Mouse (Mus musculus): ENCODE results near the gene Otol1. TPM values are rescaled to one million over a fixed set of nuclear protein-coding genes. Genes with fewer than 3 reads are reported as not detected.

Gene Otol1
- total and polyA plus RNA-seq, 3 experiments, result 0.08 TPM; not detected in 2

DNA sequence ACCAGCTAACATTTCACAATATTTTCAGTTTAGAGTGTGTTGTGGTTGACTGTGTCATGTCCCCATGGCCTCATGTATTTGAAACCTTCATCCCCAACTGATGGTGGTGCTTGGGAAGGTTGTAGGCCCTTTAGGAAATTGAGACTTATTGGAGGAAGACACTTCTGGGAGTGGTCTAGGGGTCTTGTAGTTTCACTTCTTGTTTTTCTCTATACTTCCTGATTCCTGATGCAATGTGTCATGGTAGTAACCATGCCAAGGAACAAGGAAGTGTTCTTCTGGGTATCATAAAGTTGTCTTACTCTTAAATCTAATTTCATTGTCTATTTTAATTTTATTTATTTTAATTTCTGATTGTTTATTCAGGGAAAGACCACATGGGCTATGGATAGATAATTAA, 29.3 kb upstream of the Otol1 start:
- Histone ChIP-seq H3K4me3 (replicated peaks in 1 of 3; ENCODE audit: low read depth in 2 of 3, low read length in 2 of 3, poor library complexity in 1 of 3) (no peak overlapping the region), H3K4me2 (ENCODE audit: insufficient read depth, low read depth, poor library complexity, severe bottlenecking) (no peak overlapping the region), H3K79me2 (replicated peaks; ENCODE audit: control insufficient read depth, extremely low read depth, insufficient read depth, poor library complexity, severe bottlenecking) (no peaks in the 10 kb centered on the region), H3K36me3 (replicated peaks in 1 of 2; ENCODE audit: control insufficient read depth in 1 of 2, insufficient read depth in 1 of 2, low read length in 1 of 2) (no peaks in the 10 kb centered on the region), H3K27ac (ENCODE audit: insufficient read depth, low read depth) (no peak overlapping the region), H3K9ac (ENCODE audit: insufficient read depth, low read depth) (no peak overlapping the region), H3K27me3 (replicated peaks) (no peaks in the 10 kb centered on the region), H3K9me3 (replicated peaks; ENCODE audit: low read length) (peaks cover 11% of the 10 kb centered on the region), H3K4me1 (ENCODE audit: control insufficient read depth in 1 of 2, insufficient read depth in 2 of 2) (peaks cover 0 to 8% of the 10 kb centered on the region in 2 experiments; a peak in 2 of 4 replicates)
- in situ Hi-C loops (cut with MboI; ENCODE audit: low pct_ligation_motif_present, low pct_unique_long_range_greater_than_20kb, low sequenced_read_pairs) (no loop called here), dilution Hi-C loops (cut with MboI; ENCODE audit: extremely low pct_ligation_motif_present, extremely low pct_unique_long_range_greater_than_20kb, low sequenced_read_pairs) (no loop called here)
- no peak for TF ChIP-seq ETS1 (conservative IDR thresholded peaks at IDR 0.05; ENCODE audit: low read depth, low read length)
- TF ChIP-seq PAX5 (IDR thresholded peaks at IDR 0.05; ENCODE audit: low read length), result no peak
- TF ChIP-seq MAFK (IDR thresholded peaks at IDR 0.05; ENCODE audit: insufficient replicate concordance, low read length), result no peak
- TF ChIP-seq RCOR1 (conservative IDR thresholded peaks at IDR 0.05; ENCODE audit: low read depth, low read length), result no peak
- TF ChIP-seq NRF1 (IDR thresholded peaks at IDR 0.05; ENCODE audit: low read depth, low read length), result no peak
- no peak for TF ChIP-seq MYC (IDR thresholded peaks at IDR 0.05; ENCODE audit: low read depth, low read length)
- TF ChIP-seq RAD21 (IDR thresholded peaks at IDR 0.05; ENCODE audit: low read depth, low read length), result no peak
- TF ChIP-seq MEF2A (IDR thresholded peaks at IDR 0.05; ENCODE audit: borderline replicate concordance, low read depth, low read length), result no peak
- TF ChIP-seq ZC3H11A (IDR thresholded peaks at IDR 0.05; ENCODE audit: low read depth, low read length), result no peak
- no peak for TF ChIP-seq CHD1 (IDR thresholded peaks at IDR 0.05; ENCODE audit: low read depth, low read length)
- TF ChIP-seq MAZ (IDR thresholded peaks at IDR 0.05; ENCODE audit: low read depth, low read length), result no peak
- no peak for TF ChIP-seq JUND (conservative IDR thresholded peaks at IDR 0.05; ENCODE audit: low read depth, low read length)
- TF ChIP-seq ZMIZ1 (IDR thresholded peaks at IDR 0.05; ENCODE audit: low read depth, low read length), result no peak
- no peak for TF ChIP-seq CTCF (conservative IDR thresholded peaks at IDR 0.05 in 1 of 2, IDR thresholded peaks at IDR 0.05 in 1 of 2; ENCODE audit: low read depth in 2 of 2, low read length in 2 of 2)
- no peak for TF ChIP-seq BHLHE40 (IDR thresholded peaks at IDR 0.05; ENCODE audit: low read depth, low read length)
- TF ChIP-seq E2F4 (IDR thresholded peaks at IDR 0.05; ENCODE audit: insufficient replicate concordance, low read depth, low read length), result no peak
- TF ChIP-seq POLR2A (IDR thresholded peaks at IDR 0.05; ENCODE audit: low read depth, low read length), result no peak
- TF ChIP-seq CHD2 (IDR thresholded peaks at IDR 0.05; ENCODE audit: low read length), result no peak
- DNase-seq (ENCODE audit: extremely low read depth), result no peak

DNA sequence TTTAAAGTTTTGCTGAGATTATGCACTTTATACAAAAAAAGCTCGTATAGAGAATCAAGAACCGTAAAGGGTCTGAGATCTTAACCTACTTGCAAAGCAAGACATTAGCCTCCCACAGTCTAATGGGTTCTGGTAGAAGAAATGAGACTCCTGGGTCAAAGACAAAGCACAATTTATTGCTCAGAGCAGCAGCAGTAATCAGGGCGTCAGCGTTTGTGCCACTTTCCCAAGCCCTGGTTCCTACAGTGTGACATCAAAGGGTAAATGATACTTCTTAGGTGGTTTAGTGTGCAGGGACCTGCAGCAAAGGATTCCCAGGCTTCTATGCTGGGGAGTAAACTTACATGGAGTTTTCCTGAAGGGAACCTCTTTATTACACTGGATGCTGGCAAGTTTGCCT, 13.6 kb upstream of the Otol1 start:
- TF ChIP-seq CTCF (conservative IDR thresholded peaks at IDR 0.05 in 1 of 2, IDR thresholded peaks at IDR 0.05 in 1 of 2; ENCODE audit: low read depth in 2 of 2, low read length in 2 of 2) (no peak), JUND (conservative IDR thresholded peaks at IDR 0.05; ENCODE audit: low read depth, low read length) (no peak), MYC (IDR thresholded peaks at IDR 0.05; ENCODE audit: low read depth, low read length) (no peak), CHD2 (IDR thresholded peaks at IDR 0.05; ENCODE audit: low read length) (no peak), MAFK (IDR thresholded peaks at IDR 0.05; ENCODE audit: insufficient replicate concordance, low read length) (no peak), IRF4 (IDR thresholded peaks at IDR 0.05; ENCODE audit: low read depth, low read length) (no peak), E2F4 (IDR thresholded peaks at IDR 0.05; ENCODE audit: insufficient replicate concordance, low read depth, low read length) (no peak), NRF1 (IDR thresholded peaks at IDR 0.05; ENCODE audit: low read depth, low read length) (no peak), UBTF (IDR thresholded peaks at IDR 0.05; ENCODE audit: low read depth, low read length) (no peak), KAT2A (IDR thresholded peaks at IDR 0.05; ENCODE audit: insufficient replicate concordance, low read length) (no peak), BHLHE40 (IDR thresholded peaks at IDR 0.05; ENCODE audit: low read depth, low read length) (no peak), RAD21 (IDR thresholded peaks at IDR 0.05; ENCODE audit: low read depth, low read length) (no peak), USF2 (conservative IDR thresholded peaks at IDR 0.05; ENCODE audit: low read depth, low read length) (no peak), MXI1 (IDR thresholded peaks at IDR 0.05; ENCODE audit: low read depth, low read length) (no peak), USF1 (IDR thresholded peaks at IDR 0.05; ENCODE audit: low read depth, low read length) (no peak), ELF1 (IDR thresholded peaks at IDR 0.05; ENCODE audit: low read depth, low read length) (no peak), JUN (IDR thresholded peaks at IDR 0.05; ENCODE audit: insufficient read depth, low read depth, low read length) (no peak), EP300 (IDR thresholded peaks at IDR 0.05; ENCODE audit: low read length) (no peak), PAX5 (IDR thresholded peaks at IDR 0.05; ENCODE audit: low read length) (no peak)

More for the DNA sequence above, 13.6 kb upstream of the Otol1 start:
- no peak overlapping the region for H3K4me2 ChIP-seq (ENCODE audit: insufficient read depth, low read depth, poor library complexity, severe bottlenecking)
- H3K27ac ChIP-seq (ENCODE audit: insufficient read depth, low read depth), result no peak overlapping the region
- no peaks in the 10 kb centered on the region for H3K36me3 ChIP-seq (replicated peaks in 1 of 2; ENCODE audit: control insufficient read depth in 1 of 2, insufficient read depth in 1 of 2, low read length in 1 of 2)
- in situ Hi-C loops (cut with MboI; ENCODE audit: low pct_ligation_motif_present, low pct_unique_long_range_greater_than_20kb, low sequenced_read_pairs), result no loop called here
- no peaks in the 10 kb centered on the region for H3K4me1 ChIP-seq (ENCODE audit: control insufficient read depth in 1 of 2, insufficient read depth in 2 of 2)
- dilution Hi-C loops (cut with MboI; ENCODE audit: extremely low pct_ligation_motif_present, extremely low pct_unique_long_range_greater_than_20kb, low sequenced_read_pairs), result no loop called here
- H3K27me3 ChIP-seq (replicated peaks), result no peaks in the 10 kb centered on the region
- H3K79me2 ChIP-seq (replicated peaks; ENCODE audit: control insufficient read depth, extremely low read depth, insufficient read depth, poor library complexity, severe bottlenecking), result no peaks in the 10 kb centered on the region
- no peaks in the 10 kb centered on the region for H3K9me3 ChIP-seq (replicated peaks; ENCODE audit: low read length)
- H3K9ac ChIP-seq (ENCODE audit: insufficient read depth, low read depth), result no peak overlapping the region
- DNase-seq (ENCODE audit: extremely low read depth), result no peak
- H3K4me3 ChIP-seq (replicated peaks in 1 of 3; ENCODE audit: low read depth in 2 of 3, low read length in 2 of 3, poor library complexity in 1 of 3), result no peak overlapping the region

All from CH12.LX (cell line).